Comparison of ENCODE assay signal across 8 mouse cellular contexts in the genomic region with DNA sequence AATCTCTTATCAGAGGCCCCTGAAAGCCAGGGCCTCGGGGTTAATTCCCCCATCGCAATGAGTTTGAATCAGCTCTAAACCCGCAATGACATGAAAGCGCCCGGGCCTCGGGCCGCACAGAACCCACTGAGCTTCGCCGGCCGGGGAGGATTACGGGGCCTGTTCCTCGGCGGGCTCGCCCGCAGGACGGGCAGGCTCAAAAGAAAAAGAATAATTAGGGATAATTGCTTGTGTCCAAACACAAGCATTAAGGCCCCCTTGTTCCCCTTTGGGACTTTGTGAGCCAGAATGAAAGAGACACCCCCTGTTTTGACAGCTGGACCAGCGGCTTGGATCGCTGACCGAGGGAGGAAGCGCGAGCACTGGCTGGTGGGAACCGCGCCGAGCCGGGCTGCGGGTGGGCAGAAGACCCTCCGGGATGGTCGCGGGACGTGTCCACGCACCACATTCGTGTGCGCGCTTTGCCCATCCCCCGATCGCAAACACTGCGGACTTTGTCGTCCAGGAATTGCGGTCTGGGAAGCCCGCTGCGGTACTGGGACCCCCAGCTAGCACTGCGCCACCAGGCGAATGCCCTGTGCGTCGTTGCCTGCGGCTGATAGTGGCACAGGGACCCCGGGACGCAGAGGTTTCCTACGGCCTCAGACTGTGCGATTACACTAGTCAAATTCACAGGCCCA.
DNase-seq lines count a peak whose midpoint lies in the region; ATAC-seq lines count a peak whose summit lies in the region.

No protein-coding gene starts in this region.

- H3K9ac ChIP-seq in heart, embryonic 13.5 days: peak overlapping the region; percentile 74
- H3K9ac ChIP-seq in liver, embryonic 13.5 days: no peak overlapping the region

- ATAC-seq in heart, embryonic 13.5 days (ENCODE audit: extremely low read depth, insufficient number of reproducible peaks, low FRiP score, low TSS enrichment): no peak
- ATAC-seq in liver, embryonic 13.5 days (ENCODE audit: low read depth): no peak

- peak overlapping the region; percentile 57 for H3K4me3 ChIP-seq in heart, embryonic 13.5 days
- H3K4me3 ChIP-seq in liver, embryonic 13.5 days (replicated peaks): peak overlapping the region; percentile 24

- peak overlapping the region; percentile 83 for H3K4me2 ChIP-seq in heart, embryonic 13.5 days
- H3K4me2 ChIP-seq in liver, embryonic 13.5 days: peak overlapping the region; percentile 62

- H3K9me3 ChIP-seq in heart, embryonic 13.5 days: no peaks in the 10 kb centered on the region
- H3K9me3 ChIP-seq in liver, embryonic 13.5 days (replicated peaks): no peaks in the 10 kb centered on the region

- DNase-seq in cerebellum, postnatal 14 days: peak; percentile 24 to 36
- DNase-seq in cerebellum, adult 9-11 months: no peak
- DNase-seq in Muller cell, postnatal 12 days (ENCODE audit: inconsistent ontology term): peak; percentile 45
- DNase-seq in liver, embryonic 13.5 days: no peak
- no peak for DNase-seq in urinary bladder, postnatal 10 days (ENCODE audit: low spot score)
- no peak for DNase-seq in cerebellum, adult 18-20 months
- DNase-seq in thymus, postnatal 4 days: no peak

- 2% methylated on average over 50 of the region's 50 CpGs for WGBS in heart, embryonic 13.5 days
- WGBS in liver, embryonic 13.5 days (ENCODE audit: insufficient replicate concordance): 2% methylated on average over 50 of the region's 50 CpGs

- no peaks in the 10 kb centered on the region for H3K36me3 ChIP-seq in heart, embryonic 13.5 days
- no peaks in the 10 kb centered on the region for H3K36me3 ChIP-seq in liver, embryonic 13.5 days

- no peak overlapping the region for H3K27ac ChIP-seq in heart, embryonic 13.5 days (replicated peaks)
- H3K27ac ChIP-seq in liver, embryonic 13.5 days: no peak overlapping the region

- H3K4me1 ChIP-seq in heart, embryonic 13.5 days: peaks cover 17% of the 10 kb centered on the region
- H3K4me1 ChIP-seq in liver, embryonic 13.5 days (replicated peaks): no peaks in the 10 kb centered on the region

- H3K27me3 ChIP-seq in heart, embryonic 13.5 days (replicated peaks): peaks cover 74% of the 10 kb centered on the region
- H3K27me3 ChIP-seq in liver, embryonic 13.5 days: peaks cover 45% of the 10 kb centered on the region

Comparison
In these comparisons a context has a peak if more than half of its experiments do, and no peak if none do; other contexts are left out.
1. DNase-seq: peak in cerebellum, postnatal 14 days (2 of 2) and Muller cell, postnatal 12 days (single experiment); none in cerebellum, adult 9-11 months (single experiment), liver, embryonic 13.5 days (single experiment), urinary bladder, postnatal 10 days (single experiment), cerebellum, adult 18-20 months (0 of 2) and thymus, postnatal 4 days (single experiment).